In the genomic region with DNA sequence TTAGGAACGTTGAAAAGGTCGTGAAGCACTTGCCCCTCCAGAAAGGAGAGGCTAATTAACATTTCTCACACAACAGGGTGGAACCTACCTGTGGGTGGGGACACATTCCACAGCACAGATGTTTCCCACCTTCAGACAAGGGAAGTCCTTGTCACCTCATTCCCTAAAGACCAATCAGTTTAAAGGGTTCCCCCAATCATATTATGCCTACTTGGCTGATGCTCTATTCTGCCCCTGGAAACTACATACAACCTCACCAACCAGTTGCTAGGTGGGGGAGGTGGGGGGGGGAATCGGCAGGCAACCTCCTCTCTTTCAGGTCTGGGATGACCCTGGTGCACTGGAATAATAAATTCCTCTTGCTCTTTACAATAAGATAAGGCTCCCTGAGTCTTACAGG, we compare ENCODE assay signal across 31 mouse cellular contexts. TPM values are rescaled to one million over a fixed set of nuclear protein-coding genes. Genes with fewer than 3 reads are reported as not detected.
DNase-seq lines count a peak whose midpoint lies in the region; TF ChIP-seq lines count a peak whose summit lies in the region.
"Had no signal": no experiment of that assay in that cellular context is flagged by ENCODE, and none has a peak within 500 bp of the region (broad histone marks: within the 10 kb centered on the region; RNA-seq: fewer than 3 reads in every experiment).

No protein-coding gene starts in this region.

- in situ Hi-C loops in ES-E14 (cut with MboI; ENCODE audit: low sequenced_read_pairs in 2 of 2, unreplicated experiment in 2 of 2): no loop called here

- H3K9me3 ChIP-seq in ES-Bruce4 (replicated peaks; ENCODE audit: control insufficient read depth, insufficient read depth, low read length, poor library complexity, severe bottlenecking) (peaks cover 34% of the 10 kb centered on the region), ES-E14 (ENCODE audit: control insufficient read depth, insufficient read depth, low read depth, low read length) (peaks cover 7% of the 10 kb centered on the region; the same call in 1 of the 2 replicates)
- H3K9me3 ChIP-seq: embryonic facial prominence, embryonic 13.5 days; embryonic facial prominence, embryonic 15.5 days; forebrain, embryonic 12.5 days had no signal

- TF ChIP-seq POLR2A in ES-Bruce4 (IDR thresholded peaks at IDR 0.05; ENCODE audit: insufficient read depth, low read length): no peak

- H3K27ac ChIP-seq in ES-Bruce4 (ENCODE audit: insufficient read depth, low read length): peak overlapping the region; percentile 92
- peak overlapping the region; percentile 73 for H3K27ac ChIP-seq in ES-E14 (ENCODE audit: insufficient read depth, low read depth, low read length, poor library complexity, severe bottlenecking)
- H3K27ac ChIP-seq: embryonic facial prominence, embryonic 13.5 days; embryonic facial prominence, embryonic 15.5 days; forebrain, embryonic 10.5 days; forebrain, embryonic 12.5 days had no signal

- no peak for TF ChIP-seq EP300 in ES-Bruce4 (IDR thresholded peaks at IDR 0.05; ENCODE audit: insufficient read depth, low read depth, low read length)

- H3K4me1 ChIP-seq in ES-Bruce4 (ENCODE audit: control insufficient read depth, insufficient read depth, low read length) (no peaks in the 10 kb centered on the region), ES-E14 (ENCODE audit: control insufficient read depth in 2 of 2, insufficient read depth in 2 of 2, low read length in 2 of 2, poor library complexity in 1 of 2) (peaks cover 0 to 10% of the 10 kb centered on the region in 2 experiments; a peak in 3 of 4 replicates)
- H3K4me1 ChIP-seq: embryonic facial prominence, embryonic 13.5 days; embryonic facial prominence, embryonic 15.5 days; forebrain, embryonic 10.5 days; forebrain, embryonic 12.5 days had no signal

- H3K4me3 ChIP-seq in ES-Bruce4 (ENCODE audit: low read depth, low read length) (no peak overlapping the region), ES-E14 (ENCODE audit: insufficient read depth in 1 of 2, low read depth in 1 of 2, low read length in 2 of 2, poor library complexity in 1 of 2, severe bottlenecking in 1 of 2) (no peak overlapping the region)
- H3K4me3 ChIP-seq: embryonic facial prominence, embryonic 13.5 days; embryonic facial prominence, embryonic 15.5 days; erythroblast, embryonic 14.5 days; forebrain, embryonic 10.5 days; forebrain, embryonic 12.5 days had no signal

- no peaks in the 10 kb centered on the region for H3K36me3 ChIP-seq in ES-Bruce4 (ENCODE audit: control insufficient read depth, insufficient read depth, low read length, poor library complexity, severe bottlenecking)
- no peaks in the 10 kb centered on the region for H3K36me3 ChIP-seq in ES-E14 (ENCODE audit: control insufficient read depth, insufficient read depth, low read length, poor library complexity, severe bottlenecking)
- H3K36me3 ChIP-seq: embryonic facial prominence, embryonic 13.5 days; embryonic facial prominence, embryonic 15.5 days; forebrain, embryonic 10.5 days; forebrain, embryonic 12.5 days had no signal

- no peak overlapping the region for H3K9ac ChIP-seq in ES-Bruce4 (ENCODE audit: low read depth, poor library complexity, severe bottlenecking)
- no peak overlapping the region for H3K9ac ChIP-seq in ES-E14 (ENCODE audit: insufficient read depth, low read depth, low read length, poor library complexity, severe bottlenecking)
- H3K9ac ChIP-seq: embryonic facial prominence, embryonic 13.5 days; embryonic facial prominence, embryonic 15.5 days; forebrain, embryonic 12.5 days had no signal

- H3K27me3 ChIP-seq in ES-Bruce4 (ENCODE audit: control insufficient read depth, insufficient read depth, low read length, poor library complexity, severe bottlenecking): no peaks in the 10 kb centered on the region
- H3K27me3 ChIP-seq: CH12.LX; embryonic facial prominence, embryonic 13.5 days; embryonic facial prominence, embryonic 15.5 days; forebrain, embryonic 12.5 days had no signal

- TF ChIP-seq CTCF in ES-Bruce4 (IDR thresholded peaks at IDR 0.05; ENCODE audit: low read depth, low read length): no peak

- DNase-seq in ES-E14 (ENCODE audit: low read depth, low spot score) (peak; percentile 60), ZHBTc4 (ENCODE audit: low read depth, low spot score) (peak; percentile 92)
- DNase-seq in kidney, postnatal 4 days: no peak
- DNase-seq in thymus, postnatal 25 days: no peak
- DNase-seq: adrenal gland, adult 2 months; adrenal gland, postnatal 10 days; adrenal gland, postnatal 25 days; B cell, adult 2 months; cerebellum, adult 11 months; cerebellum, adult 18-20 months; cerebellum, adult 8-10 months; cerebellum, adult 9-11 months; cerebellum, postnatal 14 days; cerebellum, postnatal 36 days; embryo, embryonic 11 days had no signal

TF ChIP-seq in ES-E14, 5 proteins besides CTCF, POLR2A, EP300 and RAD21:
- TF ChIP-seq CHD2 (IDR thresholded peaks at IDR 0.05; ENCODE audit: low read depth, low read length) (peak; percentile 78), ZC3H11A (IDR thresholded peaks at IDR 0.05; ENCODE audit: borderline replicate concordance, low read depth, low read length) (no peak)

RNA-seq across cellular contexts. Expression of gene C130073F10Rik, which starts 9.9 kb away (rescaled TPM):
- polyA plus RNA-seq in ES-Bruce4 (2011; ENCODE audit: insufficient read depth, insufficient read length, low read depth, missing spikeins): 3.7 and 4.9 TPM in 2 replicates
- total RNA-seq in ES-E14 (2012; rRNA removed): 4.2 and 8.8 TPM in 2 replicates
- total RNA-seq: adrenal gland, adult 2 months; adrenal gland, postnatal 10 days; adrenal gland, postnatal 25 days; adrenal gland, postnatal 4 days; CH12.LX; common myeloid progenitor, adult 5-6 weeks; MEL had no signal
- polyA plus RNA-seq: adrenal gland, adult 2 months; brain, embryonic 14.5 days; CD4-positive, CD25-positive, alpha-beta regulatory T cell, adult 4 months; embryonic facial prominence, embryonic 11.5 days; embryonic facial prominence, embryonic 13.5 days; erythroblast, embryonic 14.5 days; forebrain, embryonic 10.5 days; forebrain, embryonic 12.5 days; forebrain, embryonic 14.5 days; forebrain, embryonic 16.5 days; frontal cortex, adult 2 months had no signal

RNA-seq across cellular contexts. Expression of gene Gm12800, which starts 25.3 kb away (rescaled TPM):
- 0.42 TPM in 1 of 2 replicates, not detected in the other for polyA plus RNA-seq in ES-Bruce4 (2011; ENCODE audit: insufficient read depth, insufficient read length, low read depth, missing spikeins)
- total RNA-seq in ES-E14 (2012; rRNA removed): 10.6 and 11.2 TPM in 2 replicates
- total RNA-seq: adrenal gland, adult 2 months; adrenal gland, postnatal 10 days; adrenal gland, postnatal 25 days; adrenal gland, postnatal 4 days; CH12.LX; common myeloid progenitor, adult 5-6 weeks; MEL had no signal
- polyA plus RNA-seq: adrenal gland, adult 2 months; brain, embryonic 14.5 days; CD4-positive, CD25-positive, alpha-beta regulatory T cell, adult 4 months; embryonic facial prominence, embryonic 11.5 days; embryonic facial prominence, embryonic 13.5 days; embryonic facial prominence, embryonic 15.5 days; erythroblast, embryonic 14.5 days; forebrain, embryonic 10.5 days; forebrain, embryonic 12.5 days; forebrain, embryonic 14.5 days; forebrain, embryonic 16.5 days; frontal cortex, adult 2 months had no signal

RNA-seq across cellular contexts. Expression of gene B020004J07Rik, which starts 39.8 kb away (rescaled TPM):
- polyA plus RNA-seq in ES-Bruce4 (2011; ENCODE audit: insufficient read depth, insufficient read length, low read depth, missing spikeins): not detected in 2 replicates
- 0.58 and 1.5 TPM in 2 replicates for total RNA-seq in ES-E14 (2012; rRNA removed)
- total RNA-seq: adrenal gland, adult 2 months; adrenal gland, postnatal 10 days; adrenal gland, postnatal 25 days; adrenal gland, postnatal 4 days; CH12.LX; common myeloid progenitor, adult 5-6 weeks; MEL had no signal
- polyA plus RNA-seq: adrenal gland, adult 2 months; brain, embryonic 14.5 days; CD4-positive, CD25-positive, alpha-beta regulatory T cell, adult 4 months; embryonic facial prominence, embryonic 11.5 days; embryonic facial prominence, embryonic 13.5 days; embryonic facial prominence, embryonic 15.5 days; erythroblast, embryonic 14.5 days; forebrain, embryonic 10.5 days; forebrain, embryonic 12.5 days; forebrain, embryonic 14.5 days; forebrain, embryonic 16.5 days; frontal cortex, adult 2 months had no signal

RNA-seq across cellular contexts. Expression of gene Gm12794, which starts 56.6 kb away (rescaled TPM):
- polyA plus RNA-seq in ES-Bruce4 (2011; ENCODE audit: insufficient read depth, insufficient read length, low read depth, missing spikeins): not detected in 2 replicates
- total RNA-seq in ES-E14 (2012; rRNA removed): 18.5 and 18.8 TPM in 2 replicates
- total RNA-seq: adrenal gland, adult 2 months; adrenal gland, postnatal 10 days; adrenal gland, postnatal 25 days; adrenal gland, postnatal 4 days; common myeloid progenitor, adult 5-6 weeks; MEL had no signal
- polyA plus RNA-seq: adrenal gland, adult 2 months; brain, embryonic 14.5 days; CD4-positive, CD25-positive, alpha-beta regulatory T cell, adult 4 months; embryonic facial prominence, embryonic 11.5 days; embryonic facial prominence, embryonic 13.5 days; embryonic facial prominence, embryonic 15.5 days; erythroblast, embryonic 14.5 days; forebrain, embryonic 10.5 days; forebrain, embryonic 12.5 days; forebrain, embryonic 14.5 days; forebrain, embryonic 16.5 days; frontal cortex, adult 2 months had no signal

Comparison
In these comparisons a context has a peak if more than half of its experiments do, and no peak if none do; other contexts are left out.
1. DNase-seq: peak in ES-E14 (single experiment) and ZHBTc4 (single experiment); none in kidney, postnatal 4 days (0 of 2) and thymus, postnatal 25 days (single experiment).